Mouse (Mus musculus) kidney, embryonic 14.5 days (tissue): ENCODE data around the gene Endov. TPM values are rescaled to one million over a fixed set of nuclear protein-coding genes. Genes with fewer than 3 reads are reported as not detected.

Experiments
- ATAC-seq: fragments of 200-750 bp; cut with Nextera tagmentation; 2 replicates; pipeline ENCODE4 v1.8.0; 2017; ENCODE audit warnings: moderate number of reproducible peaks, mild to moderate bottlenecking, moderate TSS enrichment, moderate library complexity; ENCODE audit not compliant: low FRiP score, low TSS enrichment
- H3K27ac ChIP-seq: fragments of 300-500 bp; sonication (generic); 2 replicates; pipeline ENCODE4 v1.5.1; 2014; ENCODE audit warnings: low read depth, mild to moderate bottlenecking, low read length, moderate library complexity, mixed read lengths
- H3K27me3 ChIP-seq: fragments of 300-500 bp; sonication (generic); 2 replicates; pipeline ENCODE4 v1.6.1; 2014; ENCODE audit warnings: mild to moderate bottlenecking, low read length; ENCODE audit not compliant: control insufficient read depth, insufficient read depth
- H3K36me3 ChIP-seq: fragments of 300-500 bp; sonication (generic); 2 replicates; pipeline ENCODE4 v1.6.1; 2014; ENCODE audit warnings: low read length, mixed read lengths; ENCODE audit not compliant: control insufficient read depth, insufficient read depth
- H3K4me1 ChIP-seq: fragments of 300-500 bp; sonication (generic); 2 replicates; pipeline ENCODE4 v1.6.1; 2014; ENCODE audit warnings: low read length, mixed read lengths; ENCODE audit not compliant: control insufficient read depth, insufficient read depth
- H3K4me2 ChIP-seq: fragments of 300-500 bp; sonication (generic); replicated peaks from 2 replicates; pipeline ENCODE4 v1.6.1; 2014; ENCODE audit warnings: low read depth, mild to moderate bottlenecking, low read length
- H3K4me3 ChIP-seq: fragments of 300-500 bp; sonication (generic); 2 replicates; pipeline ENCODE4 v1.5.1; 2014; ENCODE audit warnings: mild to moderate bottlenecking, low read length
- H3K9ac ChIP-seq: fragments of 300-500 bp; sonication (generic); 2 replicates; pipeline ENCODE4 v1.6.1; 2014; ENCODE audit warnings: low read depth, mild to moderate bottlenecking, low read length, moderate library complexity
- H3K9me3 ChIP-seq: fragments of 300-500 bp; sonication (generic); 2 replicates; pipeline ENCODE4 v1.6.1; 2016; ENCODE audit warnings: low read length; ENCODE audit not compliant: control insufficient read depth
- WGBS: fragments of 180-500 bp; shearing (Covaris S2); extraction: QIAGEN DNeasy Blood & Tissue Kit; methylation state at CpG from one replicate; pipeline ENCODE4 v1.1.7; 2014; 5-methylcytosine and 5-hydroxymethylcytosine counted together
- polyA plus RNA-seq: library from polyadenylated mRNA; unstranded; fragments of >200 nt; fragmentation: Nextera tagmentation; extraction: Ambion mirVana; gene quantifications from 2 replicates; pipeline ENCODE4 v1.2.1, GENCODE M21; 2014

Gene Endov
- polyA plus RNA-seq, 1 experiment from 2014 or later, result 14.6 TPM

GRCm38 (mm10) chr11:119555170-119555569 lies 64.0 kb downstream of the Endov start:
- ATAC-seq, result no peak
- Histone ChIP-seq H3K27me3 (peaks cover 12% of the 10 kb centered on the region), H3K27ac (no peak overlapping the region), H3K4me2 (no peak overlapping the region), H3K4me1 (peaks cover 11% of the 10 kb centered on the region), H3K36me3 (no peaks in the 10 kb centered on the region), H3K9ac (no peak overlapping the region), H3K4me3 (no peak overlapping the region), H3K9me3 (no peaks in the 10 kb centered on the region)
- WGBS, result 75% methylated on average over 7 of the region's 7 CpGs

DNA sequence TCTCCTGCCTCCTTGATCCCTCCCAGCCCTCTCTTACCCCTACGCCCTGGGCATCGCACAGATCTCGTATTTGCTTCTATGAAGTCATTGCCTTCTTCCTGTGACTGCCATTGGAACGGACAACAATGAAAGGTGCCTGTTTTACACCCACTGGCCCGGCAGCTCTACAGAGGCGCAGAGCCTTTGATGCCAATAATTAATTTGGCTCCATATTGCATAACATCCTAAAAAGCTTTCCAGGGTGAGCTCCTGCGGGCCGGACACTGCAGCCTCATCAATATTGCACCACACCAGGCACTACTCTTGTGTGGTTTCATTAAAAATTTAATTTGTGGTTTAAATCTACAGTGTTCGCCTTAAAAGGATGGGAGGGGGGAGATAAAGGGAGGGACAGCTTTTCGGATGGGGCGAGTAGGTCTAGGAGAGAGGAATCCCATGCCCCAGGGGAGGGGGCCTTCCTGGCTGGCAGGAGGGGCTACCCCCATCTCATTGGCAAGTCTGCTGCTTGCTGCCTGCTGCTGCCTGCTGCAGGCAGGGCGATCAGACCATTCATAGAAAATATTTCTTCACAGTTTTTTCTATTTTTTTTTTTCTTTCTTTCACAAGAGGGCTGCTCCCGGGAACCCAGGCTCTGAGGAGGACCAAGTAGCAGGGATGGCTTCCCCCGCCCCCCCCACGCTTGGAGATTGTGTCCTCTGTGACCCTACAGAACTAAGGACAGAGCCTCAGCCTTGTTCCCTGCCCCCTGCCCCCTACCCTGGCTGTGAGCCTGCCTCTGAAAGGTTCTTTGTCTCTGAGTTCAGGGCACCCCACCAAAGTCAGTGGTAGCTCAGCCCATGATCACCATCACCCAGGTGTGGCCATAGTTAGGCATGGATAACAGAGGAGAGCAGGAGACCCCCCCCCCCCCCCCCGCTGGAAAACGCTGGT lies 67.1 kb downstream of the Endov start:
- H3K27ac ChIP-seq, result no peak overlapping the region
- 28% methylated on average over 17 of the region's 17 CpGs for WGBS
- 0 out of 2 replicates have a peak overlapping the region, but pooled peaks have one; percentile 8 for H3K4me2 ChIP-seq
- H3K4me1 ChIP-seq, result peaks cover 11% of the 10 kb centered on the region
- H3K9ac ChIP-seq, result no peak overlapping the region
- no peaks in the 10 kb centered on the region for H3K36me3 ChIP-seq
- H3K4me3 ChIP-seq, result no peak overlapping the region
- H3K27me3 ChIP-seq, result no peaks in the 10 kb centered on the region; the same call in 1 of the 2 replicates
- no peaks in the 10 kb centered on the region for H3K9me3 ChIP-seq
- 0 out of 2 replicates have a peak, but pooled peaks have one; percentile 47 for ATAC-seq

GRCm38 (mm10) chr11:119558870-119559610 lies 67.9 kb downstream of the Endov start:
- no peak overlapping the region for H3K4me3 ChIP-seq
- H3K36me3 ChIP-seq, result no peaks in the 10 kb centered on the region
- H3K4me2 ChIP-seq, result 0 out of 2 replicates have a peak overlapping the region, but pooled peaks have one; percentile 8
- peak; percentile 59; the same call in 1 of the 2 replicates for ATAC-seq
- H3K27ac ChIP-seq, result no peak overlapping the region
- H3K27me3 ChIP-seq, result no peaks in the 10 kb centered on the region; the same call in 1 of the 2 replicates
- WGBS, result 8% methylated on average over 9 of the region's 9 CpGs
- H3K9ac ChIP-seq, result no peak overlapping the region; the same call in 1 of the 2 replicates
- peaks cover 11% of the 10 kb centered on the region for H3K4me1 ChIP-seq
- no peaks in the 10 kb centered on the region for H3K9me3 ChIP-seq

Other genes with a start within 250 kb of the Endov start
- 21.4 and 37.2 TPM in 2 replicates for gene Gaa, start 223.5 kb upstream of the Endov start, polyA plus RNA-seq
- 362 and 419 TPM in 2 replicates for gene Eif4a3, start 191.3 kb upstream of the Endov start, polyA plus RNA-seq
- 0.16 and 0.17 TPM in 2 replicates for gene Card14, start 183.6 kb upstream of the Endov start, polyA plus RNA-seq
- gene Sgsh, start 135.8 kb upstream of the Endov start, polyA plus RNA-seq, result 7.1 and 7.9 TPM in 2 replicates
- 5.9 and 8.2 TPM in 2 replicates for gene Slc26a11, start 135.8 kb upstream of the Endov start, polyA plus RNA-seq
- gene Rnf213, start 98.2 kb upstream of the Endov start, polyA plus RNA-seq, result 7.4 and 9.5 TPM in 2 replicates
- gene Nptx1, start 56.4 kb downstream of the Endov start, polyA plus RNA-seq, result 0.40 and 0.53 TPM in 2 replicates
- gene Rptor, start 111.6 kb downstream of the Endov start, polyA plus RNA-seq, result 11.8 and 15.7 TPM in 2 replicates